Mouse (Mus musculus): ENCODE results near the gene Mitf.

Gene Mitf

GRCm38 (mm10) chr6:97806781-97807743, at the start of gene Mitf:
Gene Mitf, plus strand, starts transcription at chr6:97807052.
- DNase-seq (ENCODE audit: low read depth): peak; percentile 89

DNA sequence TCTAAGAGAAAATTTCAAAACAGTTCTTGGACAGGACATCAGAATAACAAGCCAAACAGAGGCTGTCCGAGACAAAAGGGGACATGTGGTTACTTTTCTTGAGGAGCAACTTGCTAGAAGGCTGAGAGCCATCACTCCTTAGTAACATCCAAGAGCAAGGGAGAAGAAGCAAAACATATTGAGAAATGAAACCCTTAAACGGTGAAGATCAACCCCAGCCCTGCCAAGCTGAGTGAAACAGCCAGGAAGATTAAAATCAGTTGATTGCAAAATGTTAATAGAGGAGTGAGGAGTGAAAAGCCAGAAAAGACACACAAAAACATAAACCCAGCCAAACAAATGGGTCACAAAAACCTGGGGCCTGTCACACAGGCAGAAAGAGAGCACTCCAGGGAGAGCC, 49.5 kb upstream of the Mitf start:
- no peak for DNase-seq (ENCODE audit: low read depth)

DNA sequence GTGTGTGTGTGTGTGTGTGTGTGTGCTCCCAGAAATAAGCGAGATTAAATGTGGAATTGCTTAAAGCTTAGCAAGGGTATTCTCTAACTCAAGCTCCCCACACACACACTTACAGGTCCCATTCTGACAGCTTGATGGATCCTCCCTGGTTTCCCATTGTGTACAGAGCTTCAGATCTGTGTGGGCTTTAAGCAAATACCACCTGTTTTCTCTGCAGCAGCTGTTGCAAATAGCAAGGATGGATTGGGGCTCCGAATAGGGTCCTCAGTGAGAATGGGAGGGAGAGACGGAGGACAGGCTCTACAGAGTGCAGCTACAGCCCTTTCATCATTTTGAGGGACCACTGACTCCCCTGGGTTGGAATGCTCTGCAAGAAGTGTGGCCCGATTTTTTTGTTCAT, 48.0 kb upstream of the Mitf start:
- no peak for DNase-seq (ENCODE audit: low read depth)

DNA sequence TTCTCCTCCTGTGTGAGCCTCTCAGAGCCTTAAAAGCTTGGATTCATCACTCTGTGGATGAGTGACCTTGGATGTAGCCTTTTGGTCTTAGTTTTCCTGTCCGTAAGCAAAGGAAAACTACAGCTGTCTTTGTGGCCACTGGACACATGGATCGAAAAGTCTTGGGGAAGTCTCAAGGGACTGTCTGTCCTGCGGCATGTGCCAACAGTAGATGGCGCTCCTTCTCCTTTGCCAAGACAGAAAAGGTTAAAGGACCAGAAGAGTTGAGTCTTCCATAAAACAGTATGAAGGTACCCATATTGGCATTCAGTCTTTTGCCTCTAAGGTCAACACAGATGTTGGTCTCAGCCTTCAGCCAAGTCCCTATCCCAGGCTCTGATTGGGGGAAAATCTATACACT, 47.6 kb upstream of the Mitf start:
- DNase-seq (ENCODE audit: low read depth): peak; percentile 43

GRCm38 (mm10) chr6:97761326-97761725, 45.5 kb upstream of the Mitf start:
- no peak for DNase-seq (ENCODE audit: low read depth)

- DNase-seq (ENCODE audit: low read depth): no peak
These were observed 42.9 kb upstream of the Mitf start for GRCm38 (mm10) chr6:97763970-97764369.

GRCm38 (mm10) chr6:97767836-97768235, 39.0 kb upstream of the Mitf start:
- DNase-seq (ENCODE audit: low read depth): no peak

GRCm38 (mm10) chr6:97769549-97769948, 37.3 kb upstream of the Mitf start:
- DNase-seq (ENCODE audit: low read depth): no peak

DNA sequence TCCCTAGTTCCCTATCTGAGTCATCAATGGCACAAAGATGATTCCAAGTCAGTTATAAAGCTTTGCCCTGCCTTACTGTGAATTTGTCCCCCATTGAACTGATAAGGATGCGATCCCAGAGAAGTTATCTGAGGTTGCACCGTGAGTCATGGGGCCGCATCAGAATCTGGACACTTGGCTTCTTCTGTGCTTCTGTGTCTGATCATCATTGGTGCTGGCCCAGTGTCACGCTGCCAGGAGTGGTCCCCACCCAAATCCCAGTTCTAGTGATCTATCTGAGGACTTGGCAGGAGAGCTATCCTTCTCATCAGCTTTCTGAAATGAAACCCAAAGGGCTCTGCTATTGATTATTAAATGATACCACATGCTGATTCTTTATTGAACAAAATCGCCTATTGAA, 25.5 kb upstream of the Mitf start:
- no peak for DNase-seq (ENCODE audit: low read depth)

GRCm38 (mm10) chr6:97782291-97782690, 24.6 kb upstream of the Mitf start:
- DNase-seq (ENCODE audit: low read depth): no peak

- DNase-seq (ENCODE audit: low read depth): no peak
These were observed 20.0 kb upstream of the Mitf start for GRCm38 (mm10) chr6:97786871-97787270.

DNA sequence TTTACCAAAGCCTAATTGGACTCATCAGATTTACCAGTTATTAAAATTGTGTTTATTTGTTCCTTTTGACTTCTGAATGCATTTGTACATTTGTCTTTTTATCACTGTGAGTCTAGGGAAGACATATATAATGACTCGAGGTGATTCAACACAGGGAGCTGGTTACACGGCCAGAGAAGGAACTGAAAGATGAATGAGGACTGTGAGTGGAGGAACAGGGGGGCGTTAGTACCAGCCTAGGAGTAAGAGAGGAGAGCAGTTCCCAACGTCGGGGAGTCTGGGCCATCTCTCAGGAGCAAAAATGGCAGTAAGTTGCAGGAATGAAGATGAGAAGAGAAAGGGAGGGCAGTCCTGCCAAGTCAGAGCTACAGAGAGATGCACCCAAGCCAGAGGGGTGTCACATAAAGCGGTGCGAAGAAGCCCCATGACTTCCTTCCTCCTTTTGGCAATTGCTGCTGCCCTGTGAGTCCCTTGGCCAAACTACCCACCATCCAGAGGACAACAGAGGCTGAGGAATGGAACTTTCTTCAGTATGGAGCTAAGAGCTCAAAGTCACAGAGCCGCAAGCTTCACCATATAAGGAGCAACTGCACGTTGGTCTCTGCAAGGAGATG, 18.4 kb upstream of the Mitf start:
- no peak for DNase-seq (ENCODE audit: low read depth)

DNA sequence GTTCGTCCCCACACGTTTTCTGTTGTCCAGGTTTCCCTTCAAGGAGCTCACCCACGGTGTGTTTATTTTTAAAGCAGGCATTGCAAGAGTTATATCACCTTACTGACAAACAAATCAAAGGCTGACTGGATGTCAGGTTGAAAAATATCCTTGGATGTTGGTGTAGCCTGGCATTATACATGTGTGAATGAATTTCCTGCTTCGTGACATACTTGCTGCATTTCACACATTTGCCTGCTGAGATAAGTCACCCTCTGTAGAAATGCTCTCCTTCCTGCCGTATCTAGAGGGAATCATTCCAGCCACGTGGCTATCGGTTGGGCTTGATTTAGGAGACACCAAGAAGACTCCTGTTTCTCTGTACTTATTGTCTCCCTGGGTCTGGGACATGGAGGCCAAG, 17.2 kb upstream of the Mitf start:
- no peak for DNase-seq (ENCODE audit: low read depth)

DNA sequence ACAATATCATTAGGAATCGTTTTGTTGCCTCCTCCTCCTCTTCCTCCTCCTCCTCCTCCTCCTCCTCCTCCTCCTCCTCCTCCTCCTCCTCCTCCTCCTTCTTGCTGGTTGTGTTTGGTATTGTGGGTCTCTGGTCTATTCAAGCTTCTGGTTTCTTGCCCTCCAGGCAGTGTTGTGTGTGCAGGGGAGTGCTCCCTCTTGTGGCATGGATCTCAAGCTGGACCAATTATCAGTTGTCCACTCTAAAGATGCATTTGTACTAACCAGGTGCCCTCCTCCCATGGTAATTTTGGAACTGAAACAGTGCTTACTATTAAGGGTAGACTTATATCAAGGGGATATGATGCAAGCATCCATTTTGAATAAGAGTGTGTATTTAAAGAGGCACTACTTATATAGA, 14.7 kb upstream of the Mitf start:
- DNase-seq (ENCODE audit: low read depth): no peak

- DNase-seq (ENCODE audit: low read depth): no peak
These were observed 11.7 kb upstream of the Mitf start for GRCm38 (mm10) chr6:97795175-97795574.

- no peak for DNase-seq (ENCODE audit: low read depth)
These were observed 6.2 kb upstream of the Mitf start for GRCm38 (mm10) chr6:97800615-97801014.

DNA sequence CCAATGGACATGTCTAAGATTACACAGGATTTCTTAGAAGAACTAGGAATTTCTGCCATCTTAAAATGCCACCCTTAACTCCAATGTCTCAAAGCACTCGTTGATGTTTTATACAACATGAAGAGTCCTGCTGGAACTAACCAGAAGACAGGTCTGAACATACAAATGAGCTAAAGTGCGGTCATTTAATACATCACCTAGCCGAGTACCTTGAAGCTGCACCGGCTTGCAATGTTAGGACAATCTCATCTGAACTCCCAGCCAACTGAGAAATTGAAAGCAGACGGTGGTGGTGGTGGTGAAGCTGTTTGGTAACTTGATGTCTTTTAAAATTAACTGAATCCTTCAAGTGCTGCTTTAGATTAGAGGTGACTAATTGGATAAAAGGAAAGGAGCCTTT, 801 bp upstream of the Mitf start:
- peak; percentile 20 for DNase-seq (ENCODE audit: low read depth)

DNA sequence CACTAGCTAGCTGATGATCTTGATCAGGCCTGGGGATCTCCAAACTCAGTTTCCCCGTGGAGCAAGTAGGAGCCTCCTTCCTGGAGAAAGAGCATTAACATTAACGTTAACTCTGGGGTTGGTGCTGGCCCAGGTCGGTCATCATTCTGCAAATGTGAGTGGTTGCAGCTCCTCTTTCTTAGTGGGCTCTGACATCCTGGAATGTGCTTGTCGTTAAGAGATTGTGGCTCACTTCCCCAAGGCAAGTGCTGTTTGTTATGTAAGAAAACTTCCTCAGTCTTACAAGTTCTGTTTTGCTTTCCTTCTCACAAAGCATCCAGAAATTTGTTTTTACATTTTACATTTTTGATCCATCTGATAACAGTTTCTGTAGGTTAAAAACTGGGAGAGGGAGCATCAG, 7.3 kb downstream of the Mitf start:
- DNase-seq (ENCODE audit: low read depth): no peak

DNA sequence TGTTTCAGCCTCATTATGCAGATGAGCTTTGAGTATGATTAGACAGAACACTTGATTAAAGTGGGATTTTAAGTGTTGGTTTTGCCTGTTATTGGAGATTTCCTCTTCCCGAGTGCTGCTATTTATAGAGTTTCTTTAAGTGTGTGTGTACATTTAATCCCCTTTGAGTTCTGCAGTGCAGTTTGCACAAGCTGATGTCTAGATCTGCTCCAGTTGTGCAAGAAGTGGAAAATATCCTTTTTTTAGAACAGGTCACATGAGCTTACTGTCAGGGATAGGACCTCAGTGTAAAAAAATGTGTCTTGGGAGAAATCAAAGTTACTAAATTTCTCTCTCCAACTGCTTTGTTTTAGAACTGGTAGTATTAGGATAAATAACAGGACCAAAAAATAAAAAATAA, 8.9 kb downstream of the Mitf start:
- no peak for DNase-seq (ENCODE audit: low read depth)

DNA sequence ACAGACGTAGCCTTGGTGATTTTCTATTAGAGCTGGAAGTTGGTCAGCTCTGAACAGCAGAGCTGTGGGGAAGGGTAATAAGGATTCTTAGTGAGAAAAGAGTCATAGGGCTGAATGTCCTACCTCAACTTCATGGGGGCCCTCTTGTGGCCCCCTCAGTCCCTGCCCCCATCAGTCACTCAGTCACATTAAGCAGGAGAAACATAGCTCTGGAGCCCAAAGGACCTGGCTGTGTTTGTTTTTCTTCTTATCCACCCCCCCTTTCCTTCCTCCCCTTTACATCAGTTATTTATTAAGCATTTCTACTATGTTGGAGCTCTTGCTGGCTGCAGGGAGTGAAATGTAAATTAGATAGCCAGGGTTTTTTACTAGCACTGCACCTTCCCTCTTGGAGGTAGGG, 10.0 kb downstream of the Mitf start:
- DNase-seq (ENCODE audit: low read depth): no peak

DNA sequence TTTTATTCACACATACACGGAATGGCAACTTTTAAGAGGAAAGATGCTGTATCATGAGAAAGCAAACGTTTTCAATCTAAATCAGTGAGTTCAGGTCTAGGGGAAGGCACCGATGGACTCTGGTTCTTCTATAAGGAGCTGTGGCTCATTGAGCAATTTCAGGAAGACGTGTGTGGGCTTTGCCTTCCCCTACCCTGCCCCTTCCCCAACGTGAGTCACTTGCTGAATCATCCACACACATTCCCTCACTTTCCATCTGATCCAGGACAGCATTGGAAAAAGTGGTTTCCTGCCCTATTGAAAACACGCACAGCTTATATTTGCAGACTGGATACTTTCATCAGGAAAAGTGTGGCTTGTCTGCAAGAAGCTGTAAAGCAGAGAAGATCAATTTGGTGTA, 11.3 kb downstream of the Mitf start:
- no peak for DNase-seq (ENCODE audit: low read depth)

GRCm38 (mm10) chr6:97818948-97819347, 12.1 kb downstream of the Mitf start:
- no peak for DNase-seq (ENCODE audit: low read depth)

DNA sequence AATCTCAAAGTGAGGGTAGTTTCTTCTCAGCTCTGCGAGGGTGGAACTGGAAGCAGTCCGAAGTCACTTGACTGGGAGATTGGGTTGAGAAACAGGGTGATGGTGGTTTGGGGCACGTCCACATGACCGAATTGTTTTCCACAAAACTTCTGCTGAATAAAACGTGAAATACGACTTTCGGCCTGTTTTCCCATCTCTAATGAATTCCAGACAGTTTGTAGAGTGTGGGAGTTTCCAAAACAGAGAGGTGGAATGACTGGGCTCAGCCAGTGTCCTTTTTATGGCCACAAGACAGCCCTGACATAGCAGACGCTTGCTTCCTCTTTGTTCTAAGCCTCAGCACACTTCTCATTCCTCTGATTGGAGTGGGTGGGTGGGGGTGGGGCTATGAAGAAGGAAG, 13.7 kb downstream of the Mitf start:
- no peak for DNase-seq (ENCODE audit: low read depth)

DNA sequence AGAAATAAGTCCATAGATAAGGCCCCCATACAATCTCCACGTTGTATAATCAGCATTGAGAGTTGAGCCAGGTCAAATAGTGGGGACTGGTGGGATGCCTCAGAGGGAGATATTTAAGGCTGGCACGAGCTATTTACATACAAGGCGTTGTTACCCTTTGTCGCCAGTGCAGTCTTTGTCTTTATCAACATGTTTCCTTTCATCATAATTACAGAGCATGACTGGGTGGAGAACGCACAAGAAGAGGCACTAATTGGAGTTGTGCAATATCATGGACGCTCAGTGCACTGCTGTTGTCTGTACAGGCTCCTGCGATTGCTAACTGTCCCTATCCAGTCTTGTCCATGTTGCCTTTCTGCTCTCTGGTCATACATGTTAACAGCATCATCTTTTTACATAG, 15.0 kb downstream of the Mitf start:
- DNase-seq (ENCODE audit: low read depth): no peak

Measured in induced T-regulatory cell, adult 2 months (primary cell).